Mouse (Mus musculus) olfactory bulb, adult 2 months (tissue): Measurements from ENCODE around the gene Uqcc2.

Experiments used
- CTCF ChIP-seq: fragments of 200-500 bp; IDR thresholded peaks from 2 replicates; pipeline ENCODE4 v1.5.1; 2012; ENCODE audit warnings: low read depth, mild to moderate bottlenecking, low read length, moderate library complexity; ENCODE audit not compliant: insufficient read depth
- POLR2A ChIP-seq: fragments of 200-500 bp; IDR thresholded peaks from 2 replicates; pipeline ENCODE4 v1.6.1; 2012; ENCODE audit warnings: mild to moderate bottlenecking, low read depth, low read length, moderate library complexity; ENCODE audit not compliant: insufficient read depth

DNA sequence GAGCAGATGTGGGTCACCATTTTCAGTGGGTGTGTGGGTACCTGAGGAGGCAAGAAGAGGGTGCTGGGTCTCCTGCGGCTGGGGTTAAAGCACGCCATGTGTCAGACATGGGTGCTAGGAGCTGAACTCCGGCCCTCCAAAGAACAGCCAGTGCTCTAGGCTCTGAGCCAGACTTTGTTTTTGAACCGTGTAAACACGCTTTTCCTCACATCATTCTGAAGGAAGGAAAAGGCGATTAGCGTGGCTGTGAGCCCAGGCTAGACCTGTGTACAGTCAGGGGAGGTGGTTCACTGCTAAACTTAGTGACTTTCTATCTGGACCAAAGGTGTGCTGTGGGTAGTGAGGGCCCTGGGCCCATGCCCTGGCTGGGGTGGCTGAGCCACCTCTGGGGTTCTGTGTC, 23.6 kb downstream of the Uqcc2 start:
- no peak for TF ChIP-seq POLR2A
- TF ChIP-seq CTCF, result no peak
